Mouse (Mus musculus): ENCODE data around the gene 1110059E24Rik. TPM values are rescaled to one million over a fixed set of nuclear protein-coding genes. Genes with fewer than 3 reads are reported as not detected.
A peak's percentile ranks its signal among the peaks of the same experiment; 100 is the strongest.

1110059E24Rik gene
- 12.8 and 12.9 TPM in 2 replicates for polyA plus RNA-seq (2015; fragmentation: Nextera tagmentation; extraction: Ambion mirVana)

- Histone ChIP-seq H3K4me1 (replicated peaks) (peaks cover 41% of the 10 kb centered on the region), H3K27me3 (no peaks in the 10 kb centered on the region), H3K4me3 (replicated peaks) (peak within 1 kb of the TSS; percentile 78), H3K9me3 (replicated peaks) (no peaks in the 10 kb centered on the region), H3K9ac (peak within 1 kb of the TSS; percentile 76), H3K27ac (replicated peaks) (peak within 1 kb of the TSS; percentile 91), H3K4me2 (peak within 1 kb of the TSS; percentile 88), H3K36me3 (replicated peaks) (no peaks in the 10 kb centered on the region)
- peak; percentile 99 for ATAC-seq (ENCODE audit: insufficient read depth)
- WGBS (ENCODE audit: insufficient replicate concordance): 4% methylated on average over 52 of the region's 52 CpGs
These were observed at the start of gene 1110059E24Rik for GRCm38 (mm10) chr19:21652285-21653171. 1110059E24Rik (minus strand) TSS chr19:21652976.

- Histone ChIP-seq H3K9ac (no peak overlapping the region), H3K4me2 (no peak overlapping the region), H3K4me1 (replicated peaks) (no peaks in the 10 kb centered on the region), H3K36me3 (replicated peaks) (peaks cover 17% of the 10 kb centered on the region), H3K27ac (replicated peaks) (no peak overlapping the region), H3K4me3 (replicated peaks) (no peak overlapping the region), H3K27me3 (no peaks in the 10 kb centered on the region), H3K9me3 (replicated peaks) (no peaks in the 10 kb centered on the region)
- 80% methylated on average over 10 of the region's 10 CpGs for WGBS (ENCODE audit: insufficient replicate concordance)
- ATAC-seq (ENCODE audit: insufficient read depth): no peak
These were observed 28.2 kb upstream of the 1110059E24Rik start for GRCm38 (mm10) chr19:21680986-21681385.

GRCm38 (mm10) chr19:21680091-21680490 is 27.3 kb upstream of the 1110059E24Rik start:
- no peak overlapping the region for H3K4me3 ChIP-seq (replicated peaks)
- H3K4me2 ChIP-seq: no peak overlapping the region
- H3K27ac ChIP-seq (replicated peaks): no peak overlapping the region
- H3K36me3 ChIP-seq (replicated peaks): peaks cover 17% of the 10 kb centered on the region
- ATAC-seq (ENCODE audit: insufficient read depth): no peak
- no peaks in the 10 kb centered on the region for H3K4me1 ChIP-seq (replicated peaks)
- 67% methylated on average over 3 of the region's 3 CpGs for whole genome bisulfite sequencing (ENCODE audit: insufficient replicate concordance)
- H3K9me3 ChIP-seq (replicated peaks): no peaks in the 10 kb centered on the region
- no peak overlapping the region for H3K9ac ChIP-seq
- H3K27me3 ChIP-seq: no peaks in the 10 kb centered on the region

- no peak overlapping the region for H3K27ac ChIP-seq (replicated peaks)
- H3K36me3 ChIP-seq (replicated peaks): peaks cover 4% of the 10 kb centered on the region; the same call in 1 of the 2 replicates
- ATAC-seq (ENCODE audit: insufficient read depth): no peak
- H3K9me3 ChIP-seq (replicated peaks): no peaks in the 10 kb centered on the region
- no peak overlapping the region for H3K4me3 ChIP-seq (replicated peaks)
- H3K27me3 ChIP-seq: no peaks in the 10 kb centered on the region
- H3K4me1 ChIP-seq (replicated peaks): peaks cover 4% of the 10 kb centered on the region; the same call in 1 of the 2 replicates
- WGBS (ENCODE audit: insufficient replicate concordance): 87% methylated on average over 17 of the region's 17 CpGs
- H3K4me2 ChIP-seq: no peak overlapping the region
- no peak overlapping the region for H3K9ac ChIP-seq
These were observed 21.7 kb upstream of the 1110059E24Rik start for GRCm38 (mm10) chr19:21674354-21675096.

- no peak for ATAC-seq (ENCODE audit: insufficient read depth)
- no peak overlapping the region for H3K4me2 ChIP-seq
- peaks cover 4% of the 10 kb centered on the region; the same call in 1 of the 2 replicates for H3K4me1 ChIP-seq (replicated peaks)
- H3K36me3 ChIP-seq (replicated peaks): no peaks in the 10 kb centered on the region
- H3K4me3 ChIP-seq (replicated peaks): no peak overlapping the region
- no peak overlapping the region for H3K9ac ChIP-seq
- WGBS (ENCODE audit: insufficient replicate concordance): 71% methylated on average over 4 of the region's 4 CpGs
- H3K27ac ChIP-seq (replicated peaks): no peak overlapping the region
- H3K9me3 ChIP-seq (replicated peaks): no peaks in the 10 kb centered on the region
- no peaks in the 10 kb centered on the region for H3K27me3 ChIP-seq
These were observed 16.9 kb upstream of the 1110059E24Rik start for GRCm38 (mm10) chr19:21669650-21670049.

- H3K27ac ChIP-seq (replicated peaks): no peak overlapping the region
- 47% methylated on average over 4 of the region's 4 CpGs for WGBS (ENCODE audit: insufficient replicate concordance)
These were observed 11.1 kb upstream of the 1110059E24Rik start for GRCm38 (mm10) chr19:21663756-21664456.

GRCm38 (mm10) chr19:21660734-21661133 is 8.0 kb upstream of the 1110059E24Rik start:
- Histone ChIP-seq H3K27ac (replicated peaks) (no peak overlapping the region), H3K4me2 (no peak overlapping the region), H3K36me3 (replicated peaks) (no peaks in the 10 kb centered on the region), H3K9me3 (replicated peaks) (no peaks in the 10 kb centered on the region), H3K4me3 (replicated peaks) (no peak overlapping the region), H3K4me1 (replicated peaks) (no peaks in the 10 kb centered on the region; the same call in 1 of the 2 replicates), H3K27me3 (no peaks in the 10 kb centered on the region), H3K9ac (no peak overlapping the region)
- 72% methylated on average over 1 of the region's 1 CpGs for WGBS (ENCODE audit: insufficient replicate concordance)
- no peak for ATAC-seq (ENCODE audit: insufficient read depth)

More at GRCm38 (mm10) chr19:21663756-21664456, 11.1 kb upstream of the 1110059E24Rik start:
- Histone ChIP-seq H3K4me3 (replicated peaks) (no peak overlapping the region), H3K27me3 (no peaks in the 10 kb centered on the region), H3K36me3 (replicated peaks) (no peaks in the 10 kb centered on the region), H3K4me1 (replicated peaks) (no peaks in the 10 kb centered on the region; the same call in 1 of the 2 replicates), H3K4me2 (no peak overlapping the region), H3K9me3 (replicated peaks) (no peaks in the 10 kb centered on the region), H3K9ac (no peak overlapping the region)
- ATAC-seq (ENCODE audit: insufficient read depth): no peak

GRCm38 (mm10) chr19:21654788-21655187 is 2.0 kb upstream of the 1110059E24Rik start:
- ATAC-seq (ENCODE audit: insufficient read depth): no peak
- no peaks in the 10 kb centered on the region for H3K27me3 ChIP-seq
- H3K4me1 ChIP-seq (replicated peaks): peaks cover 36% of the 10 kb centered on the region
- H3K27ac ChIP-seq (replicated peaks): no peak overlapping the region
- H3K9me3 ChIP-seq (replicated peaks): no peaks in the 10 kb centered on the region
- peak overlapping the region; percentile 88 for H3K4me2 ChIP-seq
- H3K4me3 ChIP-seq (replicated peaks): peak overlapping the region; percentile 78
- WGBS (ENCODE audit: insufficient replicate concordance): 36% methylated on average over 7 of the region's 7 CpGs
- no peaks in the 10 kb centered on the region for H3K36me3 ChIP-seq (replicated peaks)
- H3K9ac ChIP-seq: no peak overlapping the region

GRCm38 (mm10) chr19:21653172-21653981 is 601 bp upstream of the 1110059E24Rik start, which contains the start of gene Abhd17b:
Abhd17b (plus strand) TSS chr19:21653185.
- Histone ChIP-seq H3K9me3 (replicated peaks) (no peaks in the 10 kb centered on the region), H3K4me2 (peak within 1 kb of the TSS; percentile 88), H3K4me3 (replicated peaks) (peak within 1 kb of the TSS; percentile 78), H3K4me1 (replicated peaks) (peaks cover 36% of the 10 kb centered on the region), H3K27ac (replicated peaks) (peak within 1 kb of the TSS; percentile 91), H3K9ac (peak within 1 kb of the TSS; percentile 76), H3K27me3 (no peaks in the 10 kb centered on the region), H3K36me3 (replicated peaks) (no peaks in the 10 kb centered on the region)
- 1% methylated on average over 100 of the region's 105 CpGs for WGBS (ENCODE audit: insufficient replicate concordance)
- ATAC-seq (ENCODE audit: insufficient read depth): peak; percentile 45

GRCm38 (mm10) chr19:21651664-21652063 is 1.1 kb downstream of the 1110059E24Rik start:
- H3K27ac ChIP-seq (replicated peaks): peak overlapping the region; percentile 91
- H3K27me3 ChIP-seq: no peaks in the 10 kb centered on the region
- 38% methylated on average over 6 of the region's 6 CpGs for WGBS (ENCODE audit: insufficient replicate concordance)
- H3K4me2 ChIP-seq: peak overlapping the region; percentile 88
- H3K36me3 ChIP-seq (replicated peaks): no peaks in the 10 kb centered on the region
- H3K4me3 ChIP-seq (replicated peaks): peak overlapping the region; percentile 78
- H3K4me1 ChIP-seq (replicated peaks): peaks cover 43% of the 10 kb centered on the region
- no peak overlapping the region for H3K9ac ChIP-seq
- ATAC-seq (ENCODE audit: insufficient read depth): no peak
- no peaks in the 10 kb centered on the region for H3K9me3 ChIP-seq (replicated peaks)

All from liver, embryonic 15.5 days (tissue).